Mouse (Mus musculus) left cerebral cortex, adult 11 months (tissue): ENCODE measurements at regions not wholly inside any gene's neighbourhood (a gene's known extent, or its start where the extent isn't known, plus 50 kb on each side); places are given as distances from the start of the nearest gene placed in this dataset.

Experiments
- DNase-seq: peaks from one replicate; pipeline ENCODE4 v3.0.0; 2022; ENCODE audit warnings: low spot score

DNA sequence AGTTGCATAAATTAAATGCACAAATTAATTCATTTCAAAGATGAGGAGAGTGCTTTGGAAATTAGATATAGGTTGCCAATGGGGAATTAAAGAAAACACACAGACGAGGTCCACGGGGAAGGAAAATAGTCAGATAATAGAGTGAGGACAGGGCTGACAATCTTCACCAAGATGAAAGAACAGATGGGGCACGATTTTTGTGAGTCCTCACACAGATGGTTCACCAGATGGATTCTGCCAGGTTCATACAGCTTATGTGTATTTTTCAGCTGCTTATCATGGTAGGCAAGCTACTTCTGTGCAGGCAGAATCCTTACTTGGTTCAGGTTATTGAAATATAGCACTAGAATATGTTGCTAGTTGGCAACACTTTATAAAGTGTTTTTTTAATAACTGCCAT is 1585.4 kb upstream of the Igfbp7 start:
- DNase-seq = peak; percentile 31

DNA sequence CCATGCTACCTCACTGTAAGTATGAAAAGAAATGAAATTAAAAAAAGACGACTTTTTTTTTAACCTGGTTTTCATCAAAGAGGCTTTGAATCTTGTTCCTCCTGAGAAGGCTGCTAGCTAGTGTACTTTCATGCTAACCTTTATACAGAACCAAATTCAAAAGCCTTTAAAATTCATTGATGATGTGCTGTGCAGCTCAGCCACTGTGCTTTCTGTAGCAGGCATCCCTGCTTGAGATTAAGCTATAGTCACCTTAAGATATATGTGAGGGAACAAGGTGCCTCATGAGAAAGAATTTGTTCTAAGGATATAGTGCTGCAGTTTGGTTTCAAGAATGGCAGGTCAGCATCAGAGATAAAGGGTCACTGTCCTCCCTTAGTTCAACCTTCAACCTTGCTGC is 1581.9 kb upstream of the Igfbp7 start:
- DNase-seq = no peak

DNA sequence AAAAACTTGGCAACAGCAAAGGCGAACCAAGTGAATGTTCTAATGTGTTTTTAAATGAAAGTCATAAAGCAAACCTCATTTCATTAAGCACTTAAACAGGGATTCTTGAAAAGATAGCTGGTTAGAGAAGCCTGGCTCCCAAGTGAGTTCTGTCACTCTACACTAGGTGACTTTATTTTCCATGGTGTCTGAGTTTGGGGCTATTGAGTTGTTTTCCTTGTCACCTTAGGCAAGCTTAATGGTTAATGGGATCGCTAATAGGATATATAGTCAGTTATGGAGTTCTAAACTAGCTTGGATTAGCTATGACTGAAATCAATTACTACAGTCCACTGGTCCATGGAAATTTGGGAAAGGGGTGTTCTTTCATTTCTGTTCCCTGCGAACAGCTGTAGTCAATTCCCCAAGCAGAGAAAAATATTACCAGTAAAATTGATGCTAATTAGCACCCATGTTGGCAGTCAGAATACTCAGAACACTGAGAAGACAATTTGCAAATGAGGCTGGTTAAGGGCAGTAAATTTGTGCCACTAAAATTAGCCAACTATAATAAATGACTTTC is 1568.7 kb upstream of the Igfbp7 start:
- no peak for DNase-seq

DNA sequence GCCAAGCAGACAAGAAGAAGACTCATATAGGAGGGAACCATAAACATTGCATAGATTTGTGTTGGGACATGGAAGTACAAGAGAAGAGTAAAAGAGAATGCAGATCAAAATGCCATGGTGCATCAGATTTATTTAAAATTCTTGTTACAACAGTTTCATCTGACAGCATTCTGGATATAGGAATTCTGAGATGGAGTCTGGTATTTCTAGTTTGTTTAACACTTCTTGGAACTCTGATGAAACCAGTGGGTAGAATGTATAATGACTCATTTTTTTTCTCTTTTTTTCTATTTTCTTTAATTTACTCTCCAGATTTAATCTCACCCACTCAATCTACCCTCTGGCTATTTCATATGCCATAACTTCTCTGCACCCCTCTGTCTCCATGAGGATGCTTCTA is 1537.9 kb upstream of the Igfbp7 start:
- no peak for DNase-seq

DNA sequence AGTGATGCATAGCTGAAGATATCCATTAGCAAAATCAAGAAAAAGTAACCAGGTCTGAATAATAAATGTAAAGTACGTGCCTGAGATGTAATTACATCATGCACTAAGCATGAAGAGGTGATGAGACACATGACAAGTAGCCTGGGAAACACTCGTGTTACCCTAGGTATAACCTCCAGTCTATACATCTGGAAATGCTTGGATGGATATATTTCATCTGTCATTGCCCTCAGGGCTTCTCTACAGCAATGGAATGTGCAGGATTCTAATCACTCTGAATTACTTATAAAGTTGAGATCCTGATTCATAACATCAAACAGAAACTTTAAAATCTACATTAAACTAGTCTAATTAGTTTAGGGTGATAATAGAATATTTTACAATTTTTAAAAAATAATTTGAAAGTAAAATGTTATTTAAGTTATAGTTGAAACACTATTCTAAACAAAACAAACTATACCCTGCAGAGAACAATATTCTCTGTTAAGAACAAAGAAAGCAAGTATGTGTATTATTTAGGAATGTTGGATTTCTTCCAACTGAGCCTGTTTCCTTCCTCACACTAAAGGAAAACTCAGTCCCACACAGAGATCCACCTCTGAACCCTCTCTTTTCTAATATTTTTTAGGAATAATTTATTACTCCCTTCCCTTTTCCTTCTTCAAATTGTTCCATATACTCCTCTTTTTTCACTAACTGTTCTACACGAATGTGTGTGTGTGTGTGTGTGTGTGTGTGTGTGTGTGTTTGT is 1514.2 kb upstream of the Igfbp7 start:
- DNase-seq = no peak

DNA sequence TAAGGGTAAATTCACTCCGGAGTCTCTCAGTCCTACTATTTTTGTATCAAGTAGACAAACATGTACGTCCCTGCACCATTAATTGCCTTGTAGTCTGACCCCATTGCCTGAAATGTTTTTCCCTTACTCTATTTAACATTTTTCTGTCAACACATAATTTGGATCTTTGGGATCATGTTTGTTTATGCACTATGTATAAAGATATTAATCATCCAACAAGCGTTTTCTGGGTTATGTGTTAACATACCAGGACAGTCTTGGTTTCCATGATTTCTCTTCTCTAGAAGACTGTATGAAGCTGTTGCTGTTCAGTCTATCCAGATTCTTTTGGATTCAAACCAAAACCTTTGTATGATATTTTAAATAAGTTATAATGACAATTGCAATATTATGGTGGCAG is 1492.3 kb upstream of the Igfbp7 start:
- DNase-seq = no peak

DNA sequence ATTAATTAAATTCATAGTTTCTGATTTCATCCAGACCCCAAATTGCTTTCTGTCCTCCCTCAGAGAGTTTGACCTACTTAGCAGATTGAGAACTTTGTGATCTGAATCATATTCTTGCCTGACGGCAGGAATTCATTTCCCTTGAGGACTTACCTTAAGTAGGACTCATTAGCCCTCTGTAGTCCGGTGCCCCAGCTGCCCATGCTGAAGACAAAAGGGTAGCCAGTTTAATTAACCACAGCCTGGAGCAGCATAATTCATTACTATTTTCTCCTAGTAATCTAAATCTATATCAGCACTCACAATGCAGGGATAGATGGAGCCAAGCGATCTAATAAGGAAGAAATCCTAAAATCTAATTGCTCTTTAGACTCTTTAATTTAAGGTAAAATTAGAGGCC is 1470.9 kb upstream of the Igfbp7 start:
- DNase-seq = no peak

DNA sequence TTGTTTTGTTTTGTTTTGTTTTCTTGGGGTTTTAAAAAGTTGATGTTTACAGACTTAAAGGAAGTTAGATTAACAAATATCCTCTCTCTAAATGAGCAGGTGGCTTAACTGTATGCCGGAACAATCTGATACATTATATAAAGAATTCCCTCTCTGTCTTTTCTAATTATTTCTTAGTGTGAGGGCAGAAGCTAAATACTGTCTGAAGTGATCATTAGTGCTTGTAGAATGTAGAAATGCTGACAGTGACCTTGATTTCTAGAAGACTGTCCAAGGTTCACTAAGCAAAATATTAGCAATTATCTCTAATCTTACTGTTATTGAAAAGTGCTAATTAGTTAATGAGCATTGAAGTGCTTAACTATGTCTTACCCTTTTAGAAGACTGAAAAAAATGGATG is 1437.3 kb upstream of the Igfbp7 start:
- DNase-seq = no peak

DNA sequence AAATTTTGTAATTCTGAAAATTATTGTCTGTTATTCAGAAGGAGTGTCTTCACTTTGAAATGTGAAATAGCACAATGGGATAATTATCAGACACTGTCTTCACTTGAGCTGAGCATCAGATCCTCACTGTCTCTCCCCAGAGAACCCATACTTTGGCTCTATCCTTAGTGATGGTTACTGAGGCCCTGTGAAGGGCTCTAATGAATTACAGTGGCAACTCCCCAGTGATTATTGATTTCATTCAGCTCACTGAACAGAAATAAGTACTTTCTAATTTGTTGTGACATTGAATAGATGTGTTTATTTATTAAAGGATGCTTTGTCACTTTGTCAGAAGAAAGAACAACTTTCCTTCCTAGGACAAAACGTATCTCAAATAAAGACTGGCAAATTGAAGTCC is 1389.5 kb upstream of the Igfbp7 start:
- no peak for DNase-seq
